Mouse (Mus musculus) ovary, postnatal 36 days (tissue): ENCODE data around the gene Mmp19.
"Not testable (repeated sequence)": the region's sequence is repeated elsewhere in the genome, so short reads cannot be mapped to it uniquely, and the experiment has no call there.

Experiments used
- DNase-seq: peaks from one replicate; pipeline ENCODE4 v3.0.0; 2022; ENCODE audit warnings: low spot score, mixed read lengths

Mmp19 gene

GRCm38 (mm10) chr10:128801981-128802495, 11.3 kb downstream of the Mmp19 start:
- no peak for DNase-seq

- DNase-seq: no peak
Observed at GRCm38 (mm10) chr10:128802956-128803355, 12.2 kb downstream of the Mmp19 start.

- DNase-seq: no peak
Observed at GRCm38 (mm10) chr10:128803361-128803760, 12.7 kb downstream of the Mmp19 start.

- DNase-seq: peak; percentile 61
Observed at GRCm38 (mm10) chr10:128803771-128804270, 13.1 kb downstream of the Mmp19 start, which contains the start of gene Dnajc14. TSS of gene Dnajc14 (plus strand) at chr10:128804062.

GRCm38 (mm10) chr10:128804271-128805091, 13.8 kb downstream of the Mmp19 start, which contains the start of gene Tmem198b:
TSS of gene Tmem198b (minus strand) at chr10:128804370.
- no peak for DNase-seq

- peak; percentile 94 for DNase-seq
Observed at GRCm38 (mm10) chr10:128805092-128806000, 14.6 kb downstream of the Mmp19 start.

GRCm38 (mm10) chr10:128806086-128806485, 15.4 kb downstream of the Mmp19 start:
- no peak for DNase-seq

GRCm38 (mm10) chr10:128807018-128807417, 16.3 kb downstream of the Mmp19 start:
- no peak for DNase-seq

GRCm38 (mm10) chr10:128817033-128817432, 26.3 kb downstream of the Mmp19 start, which contains the start of gene Sarnp:
TSS of gene Sarnp (plus strand) at chr10:128817333.
- no peak for DNase-seq

- DNase-seq: no peak
Observed at GRCm38 (mm10) chr10:128820217-128820616, 29.5 kb downstream of the Mmp19 start.

- peak; percentile 98 for DNase-seq
Observed at GRCm38 (mm10) chr10:128821358-128822056, 30.8 kb downstream of the Mmp19 start, which contains the start of gene Ormdl2. TSS of gene Ormdl2 (minus strand) at chr10:128821645.

GRCm38 (mm10) chr10:128822135-128822534, 31.4 kb downstream of the Mmp19 start:
- no peak for DNase-seq

- DNase-seq: not testable (repeated sequence)
Observed at GRCm38 (mm10) chr10:128823087-128823486, 32.4 kb downstream of the Mmp19 start.

GRCm38 (mm10) chr10:128823821-128824220, 33.1 kb downstream of the Mmp19 start:
- no peak for DNase-seq

GRCm38 (mm10) chr10:128837400-128837799, 46.7 kb downstream of the Mmp19 start:
- no peak for DNase-seq

- DNase-seq: no peak
Observed at GRCm38 (mm10) chr10:128839434-128839833, 48.7 kb downstream of the Mmp19 start.

GRCm38 (mm10) chr10:128840612-128841011, 49.9 kb downstream of the Mmp19 start:
- DNase-seq: no peak

GRCm38 (mm10) chr10:128843260-128843659, 52.5 kb downstream of the Mmp19 start:
- no peak for DNase-seq

- no peak for DNase-seq
Observed at GRCm38 (mm10) chr10:128845516-128845915, 54.8 kb downstream of the Mmp19 start.

- no peak for DNase-seq
Observed at GRCm38 (mm10) chr10:128846664-128847063, 56.0 kb downstream of the Mmp19 start.

- no peak for DNase-seq
Observed at GRCm38 (mm10) chr10:128848426-128848825, 57.7 kb downstream of the Mmp19 start.
